Mouse (Mus musculus) midbrain, embryonic 16.5 days (tissue): ENCODE measurements around the gene Mboat1. TPM values are rescaled to one million over a fixed set of nuclear protein-coding genes. Genes with fewer than 3 reads are reported as not detected.

Source experiments
- ATAC-seq: fragments of 200-750 bp; cut with Nextera tagmentation; 2 replicates; pipeline ENCODE4 v1.8.0; 2017; ENCODE audit warnings: moderate TSS enrichment
- H3K27ac ChIP-seq: fragments of 300-500 bp; sonication (generic); 2 replicates; pipeline ENCODE4 v1.5.1; 2014; ENCODE audit warnings: mild to moderate bottlenecking, low read length, mixed read lengths
- H3K27me3 ChIP-seq: fragments of 300-500 bp; sonication (generic); 2 replicates; pipeline ENCODE4 v1.6.1; 2014; ENCODE audit warnings: low read depth, low read length, mixed read lengths; ENCODE audit not compliant: control insufficient read depth, insufficient read depth
- H3K36me3 ChIP-seq: fragments of 300-500 bp; sonication (generic); 2 replicates; pipeline ENCODE4 v1.6.1; 2014; ENCODE audit warnings: mild to moderate bottlenecking, low read length, moderate library complexity, mixed read lengths; ENCODE audit not compliant: control insufficient read depth, insufficient read depth
- H3K4me1 ChIP-seq: fragments of 300-500 bp; sonication (generic); 2 replicates; pipeline ENCODE4 v1.6.1; 2014; ENCODE audit warnings: mild to moderate bottlenecking, low read length, mixed read lengths; ENCODE audit not compliant: control insufficient read depth, insufficient read depth
- H3K4me2 ChIP-seq: fragments of 300-500 bp; sonication (generic); 2 replicates; pipeline ENCODE4 v1.6.1; 2014; ENCODE audit warnings: mild to moderate bottlenecking, low read length, mixed read lengths
- H3K4me3 ChIP-seq: fragments of 300-500 bp; sonication (generic); 2 replicates; pipeline ENCODE4 v1.5.1; 2014; ENCODE audit warnings: low read depth, mild to moderate bottlenecking, low read length, moderate library complexity, mixed read lengths
- H3K9ac ChIP-seq: fragments of 300-500 bp; sonication (generic); 2 replicates; pipeline ENCODE4 v1.6.1; 2014; ENCODE audit warnings: low read depth, low read length, mixed read lengths
- H3K9me3 ChIP-seq: fragments of 300-500 bp; sonication (generic); replicated peaks from 2 replicates; pipeline ENCODE4 v1.6.1; 2014; ENCODE audit warnings: mild to moderate bottlenecking, low read length, mixed read lengths; ENCODE audit not compliant: control insufficient read depth, poor library complexity, severe bottlenecking
- WGBS: fragments of 180-500 bp; shearing (Covaris S2); extraction: QIAGEN DNeasy Blood & Tissue Kit; methylation state at CpG from one replicate; pipeline ENCODE4 v1.1.7; 2014; 5-methylcytosine and 5-hydroxymethylcytosine counted together
- polyA plus RNA-seq: library from polyadenylated mRNA; unstranded; fragments of >200 nt; fragmentation: Nextera tagmentation; extraction: Ambion mirVana; gene quantifications from 2 replicates; pipeline ENCODE4 v1.2.1, GENCODE M21; 2015

Mboat1 gene
- polyA plus RNA-seq, 1 experiment from 2014 or later = 1.6 TPM

GRCm38 (mm10) chr13:30140646-30141045 is 4.4 kb downstream of the Mboat1 start:
- H3K27me3 ChIP-seq = peaks cover 6% of the 10 kb centered on the region; the same call in 1 of the 2 replicates
- 94% methylated on average over 12 of the region's 12 CpGs for WGBS
- no peak overlapping the region for H3K4me3 ChIP-seq
- H3K27ac ChIP-seq = no peak overlapping the region
- H3K4me1 ChIP-seq = peaks cover 9% of the 10 kb centered on the region
- no peaks in the 10 kb centered on the region; the same call in 1 of the 2 replicates for H3K9me3 ChIP-seq
- no peak for ATAC-seq
- H3K4me2 ChIP-seq = no peak overlapping the region
- H3K36me3 ChIP-seq = no peaks in the 10 kb centered on the region
- H3K9ac ChIP-seq = no peak overlapping the region

GRCm38 (mm10) chr13:30141996-30142395 is 5.7 kb downstream of the Mboat1 start:
- no peak overlapping the region for H3K4me2 ChIP-seq
- no peaks in the 10 kb centered on the region; the same call in 1 of the 2 replicates for H3K9me3 ChIP-seq
- no peak overlapping the region for H3K9ac ChIP-seq
- peaks cover 6% of the 10 kb centered on the region; the same call in 1 of the 2 replicates for H3K27me3 ChIP-seq
- H3K36me3 ChIP-seq = no peaks in the 10 kb centered on the region
- WGBS = 93% methylated on average over 5 of the region's 5 CpGs
- H3K4me3 ChIP-seq = no peak overlapping the region
- ATAC-seq = no peak
- peaks cover 4% of the 10 kb centered on the region; the same call in 1 of the 2 replicates for H3K4me1 ChIP-seq
- H3K27ac ChIP-seq = no peak overlapping the region

GRCm38 (mm10) chr13:30146468-30146867 is 10.2 kb downstream of the Mboat1 start:
- no peaks in the 10 kb centered on the region for H3K9me3 ChIP-seq
- no peak overlapping the region for H3K4me3 ChIP-seq
- H3K27ac ChIP-seq = no peak overlapping the region
- H3K27me3 ChIP-seq = no peaks in the 10 kb centered on the region
- no peak overlapping the region for H3K4me2 ChIP-seq
- no peaks in the 10 kb centered on the region for H3K4me1 ChIP-seq
- no peaks in the 10 kb centered on the region for H3K36me3 ChIP-seq
- no peak for ATAC-seq
- WGBS = 91% methylated on average over 6 of the region's 6 CpGs
- H3K9ac ChIP-seq = no peak overlapping the region

- Histone ChIP-seq H3K4me3 (no peak overlapping the region), H3K27me3 (no peaks in the 10 kb centered on the region), H3K27ac (no peak overlapping the region), H3K9ac (no peak overlapping the region), H3K4me2 (no peak overlapping the region), H3K36me3 (no peaks in the 10 kb centered on the region), H3K4me1 (no peaks in the 10 kb centered on the region), H3K9me3 (no peaks in the 10 kb centered on the region)
- WGBS = 88% methylated on average over 4 of the region's 4 CpGs
- ATAC-seq = no peak
These were observed 18.0 kb downstream of the Mboat1 start for GRCm38 (mm10) chr13:30154264-30154663.

- WGBS = 73% methylated on average over 4 of the region's 4 CpGs
- ATAC-seq = no peak
These were observed 23.3 kb downstream of the Mboat1 start for GRCm38 (mm10) chr13:30159626-30160025.

GRCm38 (mm10) chr13:30163521-30163920 is 27.2 kb downstream of the Mboat1 start:
- no peak for ATAC-seq
- Histone ChIP-seq H3K36me3 (no peaks in the 10 kb centered on the region), H3K4me2 (no peak overlapping the region), H3K9ac (no peak overlapping the region), H3K4me3 (no peak overlapping the region), H3K27me3 (no peaks in the 10 kb centered on the region), H3K9me3 (no peaks in the 10 kb centered on the region), H3K4me1 (no peaks in the 10 kb centered on the region), H3K27ac (no peak overlapping the region)
- WGBS = 91% methylated on average over 2 of the region's 2 CpGs

More at GRCm38 (mm10) chr13:30159626-30160025, 23.3 kb downstream of the Mboat1 start:
- Histone ChIP-seq H3K36me3 (no peaks in the 10 kb centered on the region), H3K9ac (no peak overlapping the region), H3K27me3 (no peaks in the 10 kb centered on the region), H3K4me1 (no peaks in the 10 kb centered on the region), H3K9me3 (no peaks in the 10 kb centered on the region), H3K4me2 (no peak overlapping the region), H3K27ac (no peak overlapping the region), H3K4me3 (no peak overlapping the region)

- H3K4me2 ChIP-seq = no peak overlapping the region
- ATAC-seq = no peak
- no peaks in the 10 kb centered on the region for H3K9me3 ChIP-seq
- H3K36me3 ChIP-seq = no peaks in the 10 kb centered on the region
- no peak overlapping the region for H3K9ac ChIP-seq
- no peak overlapping the region for H3K27ac ChIP-seq
- no peak overlapping the region for H3K4me3 ChIP-seq
- H3K4me1 ChIP-seq = no peaks in the 10 kb centered on the region
- 84% methylated on average over 13 of the region's 14 CpGs for WGBS
- H3K27me3 ChIP-seq = no peaks in the 10 kb centered on the region
These were observed 30.1 kb downstream of the Mboat1 start for GRCm38 (mm10) chr13:30166138-30167090.

GRCm38 (mm10) chr13:30167499-30167898 is 31.2 kb downstream of the Mboat1 start:
- WGBS = 93% methylated on average over 4 of the region's 4 CpGs
- no peak for ATAC-seq
- no peak overlapping the region for H3K4me3 ChIP-seq
- H3K9ac ChIP-seq = no peak overlapping the region
- no peaks in the 10 kb centered on the region for H3K4me1 ChIP-seq
- no peaks in the 10 kb centered on the region for H3K27me3 ChIP-seq
- H3K27ac ChIP-seq = no peak overlapping the region
- H3K36me3 ChIP-seq = no peaks in the 10 kb centered on the region
- no peaks in the 10 kb centered on the region for H3K9me3 ChIP-seq
- no peak overlapping the region for H3K4me2 ChIP-seq

GRCm38 (mm10) chr13:30168803-30169202 is 32.5 kb downstream of the Mboat1 start:
- no peaks in the 10 kb centered on the region for H3K4me1 ChIP-seq
- no peak overlapping the region for H3K27ac ChIP-seq
- ATAC-seq = no peak
- 83% methylated on average over 4 of the region's 4 CpGs for WGBS
- no peak overlapping the region for H3K9ac ChIP-seq
- no peak overlapping the region for H3K4me2 ChIP-seq
- no peak overlapping the region for H3K4me3 ChIP-seq
- no peaks in the 10 kb centered on the region for H3K27me3 ChIP-seq
- no peaks in the 10 kb centered on the region for H3K9me3 ChIP-seq
- no peaks in the 10 kb centered on the region for H3K36me3 ChIP-seq
